Mouse (Mus musculus): Measurements from ENCODE around the gene Tas2r129.
"Not testable (repeated sequence)": the region's sequence is repeated elsewhere in the genome, so short reads cannot be mapped to it uniquely, and the experiment has no call there.

Gene Tas2r129

GRCm38 (mm10) chr6:132950802-132951201 is at the start of gene Tas2r129:
Tas2r129 (plus strand) TSS chr6:132951102.
- no peak for DNase-seq (ENCODE audit: low spot score in 2 of 2)

GRCm38 (mm10) chr6:132909351-132909750 is 41.6 kb upstream of the Tas2r129 start, which contains the start of gene Tas2r125:
Tas2r125 (plus strand) TSS chr6:132909651.
- DNase-seq (ENCODE audit: low spot score in 2 of 2): no peak

DNA sequence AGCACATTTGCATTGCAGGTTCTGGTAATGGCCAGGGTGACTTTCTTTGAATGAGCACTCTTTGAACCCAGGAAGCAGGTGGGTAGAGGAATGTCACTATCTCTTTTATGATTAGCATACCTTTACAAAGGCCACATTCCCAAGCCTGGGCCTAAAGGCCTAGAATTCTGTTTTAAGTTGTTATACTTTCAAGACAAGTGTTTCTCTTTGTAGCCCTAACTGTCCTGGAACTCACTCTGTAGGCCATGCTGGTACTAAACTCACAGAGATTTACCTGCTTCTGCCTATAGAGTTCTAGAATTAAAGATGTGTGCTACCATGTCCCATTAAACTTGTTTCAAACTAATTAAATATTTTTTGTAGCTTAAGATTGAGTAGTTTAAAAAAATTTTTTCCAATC is 9.5 kb upstream of the Tas2r129 start:
- DNase-seq (ENCODE audit: low spot score in 2 of 2): not testable (repeated sequence)

DNA sequence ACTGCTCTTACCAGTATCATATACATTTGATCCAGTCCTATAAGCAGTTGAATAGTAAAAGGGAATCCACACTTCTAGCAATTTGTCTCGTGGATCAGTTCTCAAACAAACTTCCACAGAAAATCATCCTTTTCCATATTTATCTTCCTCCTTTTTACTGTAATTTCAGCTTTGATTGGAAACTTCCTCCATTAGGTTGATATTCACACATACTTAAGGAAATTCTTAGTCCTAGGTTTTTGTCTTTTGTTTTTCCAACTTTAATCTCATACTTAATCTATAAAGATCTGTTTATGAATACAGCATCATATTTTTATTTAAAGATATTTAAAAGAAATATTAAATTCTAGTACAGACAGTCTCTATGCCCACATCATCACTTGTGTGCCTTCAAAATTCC is 6.9 kb downstream of the Tas2r129 start, which contains the start of gene Tas2r131:
Tas2r131 (minus strand) TSS at position 101 of the 400 bp plus-strand sequence.
- DNase-seq (ENCODE audit: low spot score in 2 of 2): no peak

DNA sequence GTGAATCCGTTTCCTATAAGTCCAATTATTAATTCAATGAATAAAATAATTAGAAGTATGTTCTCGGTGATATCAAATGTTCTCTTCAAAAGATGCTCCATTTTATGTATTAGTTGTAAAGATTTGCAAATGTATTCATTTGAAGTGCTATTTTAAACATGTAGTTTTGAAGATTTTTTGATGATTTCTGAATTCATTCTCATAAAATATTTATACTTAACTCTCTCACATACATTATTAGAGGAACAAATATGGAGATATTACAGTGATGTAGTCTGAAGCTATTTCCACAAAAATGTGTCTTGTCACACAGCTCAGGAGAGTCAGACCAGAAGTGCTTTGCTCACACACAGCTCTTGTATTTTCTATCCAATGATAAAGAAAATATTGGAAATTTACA is 30.0 kb downstream of the Tas2r129 start, which contains the start of gene Tas2r109:
Tas2r109 (minus strand) TSS at position 101 of the 400 bp plus-strand sequence.
- no peak for DNase-seq (ENCODE audit: low spot score in 2 of 2)

Measured in frontal cortex, postnatal 25 days (tissue).